In genomic region chr6:35376526-35376925, GRCm38 (mm10) we compare ENCODE assay signal across 28 mouse cellular contexts. TPM values are rescaled to one million over a fixed set of nuclear protein-coding genes. Genes with fewer than 3 reads are reported as not detected.
"Had no signal": no experiment of that assay in that cellular context is flagged by ENCODE, and none has a peak within 500 bp of the region (broad histone marks: within the 10 kb centered on the region; RNA-seq: fewer than 3 reads in every experiment).

No protein-coding gene starts in this region.

- H3K9ac ChIP-seq: heart, embryonic 12.5 days; hindbrain, embryonic 13.5 days; hindbrain, embryonic 15.5 days; kidney, embryonic 15.5 days; limb, embryonic 12.5 days; liver, embryonic 13.5 days; liver, embryonic 15.5 days had no signal

- H3K27ac ChIP-seq: gastrocnemius, adult 2 months; heart, embryonic 10.5 days; hindbrain, embryonic 13.5 days; hindbrain, embryonic 15.5 days; hindbrain, postnatal 0 days; kidney, embryonic 15.5 days; kidney, postnatal 0 days; limb, embryonic 12.5 days; liver, embryonic 13.5 days; liver, embryonic 15.5 days had no signal

- H3K9me3 ChIP-seq: heart, embryonic 10.5 days; heart, embryonic 12.5 days; hindbrain, embryonic 13.5 days; hindbrain, embryonic 15.5 days; kidney, embryonic 15.5 days; limb, embryonic 12.5 days; liver, embryonic 13.5 days; liver, embryonic 15.5 days had no signal

- DNase-seq: gastrocnemius, adult 2 months; gastrocnemius, postnatal 14 days; gastrocnemius, postnatal 36 days; heart, adult 18-20 months; heart, postnatal 10 days; kidney, adult 11 months; kidney, adult 2 months; kidney, adult 9 months; kidney, postnatal 14 days; kidney, postnatal 36 days; layer of hippocampus, adult 9-11 months; layer of hippocampus, postnatal 36 days; left cerebral cortex, postnatal 4 days; liver; liver, embryonic 13.5 days had no signal

- H3K36me3 ChIP-seq: heart, embryonic 10.5 days; heart, embryonic 12.5 days; hindbrain, embryonic 13.5 days; hindbrain, embryonic 15.5 days; kidney, embryonic 15.5 days; limb, embryonic 12.5 days; liver, embryonic 13.5 days; liver, embryonic 15.5 days had no signal

- H3K4me2 ChIP-seq: heart, embryonic 12.5 days; hindbrain, embryonic 13.5 days; hindbrain, embryonic 15.5 days; kidney, embryonic 15.5 days; limb, embryonic 12.5 days; liver, embryonic 11.5 days; liver, embryonic 13.5 days; liver, embryonic 15.5 days had no signal

- H3K4me3 ChIP-seq: gastrocnemius, adult 2 months; heart, embryonic 10.5 days; heart, embryonic 12.5 days; hindbrain, embryonic 13.5 days; hindbrain, embryonic 15.5 days; kidney, embryonic 15.5 days; limb, embryonic 12.5 days; liver, embryonic 13.5 days; liver, embryonic 15.5 days had no signal

- ATAC-seq: hindbrain, postnatal 0 days; intestine, embryonic 16.5 days had no signal

- H3K27me3 ChIP-seq: heart, embryonic 12.5 days; hindbrain, embryonic 13.5 days; hindbrain, embryonic 15.5 days; kidney, embryonic 15.5 days; limb, embryonic 12.5 days; liver, embryonic 13.5 days; liver, embryonic 15.5 days had no signal

RNA-seq across cellular contexts. Expression of gene Fam180a, which starts 50.6 kb away (rescaled TPM):
- total RNA-seq: hematopoietic stem cell, adult 5-6 weeks had no signal
- polyA plus RNA-seq: hindbrain, embryonic 11.5 days; limb, embryonic 12.5 days; liver, embryonic 11.5 days had no signal
